Mouse (Mus musculus): ENCODE data around the gene Pebp1.

GRCm38 (mm10) chr5:117268749-117269148, 18.7 kb downstream of the Pebp1 start:
- TF ChIP-seq CTCF (IDR thresholded peaks at IDR 0.05; ENCODE audit: borderline replicate concordance, extremely low read depth, insufficient read depth, insufficient read length) = no peak
- no peak for TF ChIP-seq POLR2A (IDR thresholded peaks at IDR 0.05; ENCODE audit: borderline replicate concordance, extremely low read depth, insufficient read depth, insufficient read length, poor library complexity, severe bottlenecking)

All from brain, embryonic 14.5 days (tissue).